Mouse (Mus musculus): Measurements from ENCODE around the gene Cct5.

The Cct5 gene

GRCm38 (mm10) chr15:31563577-31564546 lies 37.7 kb downstream of the Cct5 start:
- DNase-seq = no peak

GRCm38 (mm10) chr15:31562847-31563246 lies 38.8 kb downstream of the Cct5 start:
- no peak for DNase-seq

- no peak for DNase-seq
Observed at GRCm38 (mm10) chr15:31561976-31562375, 39.6 kb downstream of the Cct5 start.

GRCm38 (mm10) chr15:31561390-31561789 lies 40.2 kb downstream of the Cct5 start:
- DNase-seq = no peak

GRCm38 (mm10) chr15:31554855-31555254 lies 46.7 kb downstream of the Cct5 start:
- DNase-seq = no peak

- DNase-seq = no peak
Observed at GRCm38 (mm10) chr15:31550381-31550780, 51.2 kb downstream of the Cct5 start.

- no peak for DNase-seq
Observed at GRCm38 (mm10) chr15:31547421-31547820, 54.2 kb downstream of the Cct5 start.

- DNase-seq = no peak
Observed at GRCm38 (mm10) chr15:31546291-31546690, 55.3 kb downstream of the Cct5 start.

- no peak for DNase-seq
Observed at GRCm38 (mm10) chr15:31545058-31545457, 56.5 kb downstream of the Cct5 start.

GRCm38 (mm10) chr15:31543246-31543645 lies 58.4 kb downstream of the Cct5 start:
- no peak for DNase-seq

- DNase-seq = no peak
Observed at GRCm38 (mm10) chr15:31542013-31542958, 59.3 kb downstream of the Cct5 start.

Measured in right cerebral cortex, postnatal 14 days (tissue).